Comparison of ENCODE assay signal across 8 mouse cellular contexts in the genomic region with DNA sequence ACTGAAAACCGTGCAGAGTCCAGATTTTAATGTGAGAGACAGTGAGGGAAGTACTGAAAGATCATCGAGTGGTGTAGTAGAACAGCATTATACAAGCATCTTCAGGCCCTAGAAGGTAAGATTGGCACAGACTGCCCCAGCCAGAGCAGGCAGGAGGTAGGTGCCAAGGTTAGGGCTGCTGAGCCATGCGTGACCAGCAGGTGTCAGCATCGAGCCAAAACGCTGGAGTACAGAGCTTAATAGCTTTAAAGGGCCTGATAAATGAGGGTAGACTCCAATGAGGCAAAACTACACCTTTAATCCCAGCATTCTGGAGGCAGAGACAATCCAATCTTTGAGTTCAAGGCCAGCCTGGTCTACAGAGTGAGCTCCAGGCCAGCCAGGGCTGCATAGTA. TPM values are rescaled to one million over a fixed set of nuclear protein-coding genes. Genes with fewer than 3 reads are reported as not detected.
DNase-seq lines count a peak whose midpoint lies in the region; ATAC-seq and TF ChIP-seq lines count a peak whose summit lies in the region.

No protein-coding gene starts in this region.

- ATAC-seq in Patski = peak; percentile 74

- intact Hi-C loops in left cerebral cortex, adult 2 months (cut with DNase I) = loop anchor here (1.0 to 5.0 kb wide), 3 partner anchors 32 to 140 kb away; a partner anchor contains a TSS

- peak; percentile 62 for DNase-seq in Patski (ENCODE audit: low read depth, low spot score)
- DNase-seq in cerebellum, postnatal 10 days = peak; percentile 94 to 95
- peak; percentile 81 to 85 for DNase-seq in frontal cortex, postnatal 25 days (ENCODE audit: low spot score in 2 of 2)
- DNase-seq in hindlimb bud, embryonic 11.5 days (ENCODE audit: extremely low spot score, low read depth, low spot score) = peak; percentile 54
- peak; percentile 79 to 88 for DNase-seq in left cerebral cortex, adult 2 months (ENCODE audit: extremely low spot score in 1 of 2, low spot score in 2 of 2)
- peak; percentile 87 to 94 for DNase-seq in right cerebral cortex, adult 2 months (ENCODE audit: low spot score in 2 of 2)
- peak; percentile 58 for DNase-seq in urinary bladder, postnatal 10 days (ENCODE audit: low spot score)

- peak; percentile 99 for TF ChIP-seq CTCF in Patski (IDR thresholded peaks at IDR 0.05)
- TF ChIP-seq CTCF in left cerebral cortex, adult 2 months (IDR thresholded peaks at IDR 0.05) = peak; percentile 97

- H3K27ac ChIP-seq in left cerebral cortex, adult 2 months = no peak overlapping the region

- in situ Hi-C loops in Patski (cut with MboI; ENCODE audit: low pct_unique_long_range_greater_than_20kb) = loop anchor here (5.0 to 10.0 kb wide), 3 partner anchors 70 to 262 kb away; a partner anchor contains a TSS

- H3K27me3 ChIP-seq in Patski = no peaks in the 10 kb centered on the region
- no peaks in the 10 kb centered on the region for H3K27me3 ChIP-seq in megakaryocyte, embryonic 14.5 days (replicated peaks)

- POLR2A ChIA-PET in Patski (lab: Charles Lee) = interaction anchor here (0.9 to 1.1 kb wide), 2 partner anchors 20 to 84 kb away, joined by 3 read pairs; no protein-coding TSS in a partner anchor

- H3K4me1 ChIP-seq in megakaryocyte, embryonic 14.5 days = peaks cover 43% of the 10 kb centered on the region

- no peaks in the 10 kb centered on the region for H3K9me3 ChIP-seq in megakaryocyte, embryonic 14.5 days

- CTCF ChIA-PET in Patski (lab: Charles Lee) = interaction anchor here (0.6 to 2.2 kb wide), 21 partner anchors 10 to 168 kb away, joined by 3 to 11 read pairs (median 4); a partner anchor contains a TSS

- peaks cover 29% of the 10 kb centered on the region for H3K36me3 ChIP-seq in megakaryocyte, embryonic 14.5 days (replicated peaks; ENCODE audit: low read length)

- H3K4me3 ChIP-seq in left cerebral cortex, adult 2 months = no peak overlapping the region
- H3K4me3 ChIP-seq in megakaryocyte, embryonic 14.5 days (replicated peaks) = peak overlapping the region; percentile 90

RNA-seq across cellular contexts. Expression of a gene that starts 0.5 kb away (rescaled TPM):
- 0.63 TPM for polyA plus RNA-seq in Patski (2021)
- total RNA-seq in left cerebral cortex, adult 2 months (2021) = 1 to 10 TPM; 2.5 to 2.6 TPM
- polyA plus RNA-seq in megakaryocyte, embryonic 14.5 days (2012; ENCODE audit: insufficient read depth, low replicate concordance) = 34.2 TPM in 1 of 2 replicates, not detected in the other

RNA-seq across cellular contexts. Expression of a gene that starts 8.7 kb away (rescaled TPM):
- polyA plus RNA-seq in Patski (2021) = 16.6 TPM
- 10 to 100 TPM; 13.5 to 16.1 TPM for total RNA-seq in left cerebral cortex, adult 2 months (2021)
- polyA plus RNA-seq in megakaryocyte, embryonic 14.5 days (2012; ENCODE audit: insufficient read depth, low replicate concordance) = 3.8 and 5.1 TPM in 2 replicates

RNA-seq across cellular contexts. Expression of a gene that starts 8.8 kb away (rescaled TPM):
- polyA plus RNA-seq in Patski (2021) = 54.6 TPM
- 10 to 100 TPM; 45.6 to 49.7 TPM for total RNA-seq in left cerebral cortex, adult 2 months (2021)
- 5.8 and 7.2 TPM in 2 replicates for polyA plus RNA-seq in megakaryocyte, embryonic 14.5 days (2012; ENCODE audit: insufficient read depth, low replicate concordance)

RNA-seq across cellular contexts. Expression of a gene that starts 17.6 kb away (rescaled TPM):
- 17.0 TPM for polyA plus RNA-seq in Patski (2021)
- 10 to 100 TPM; 24.8 to 26.5 TPM for total RNA-seq in left cerebral cortex, adult 2 months (2021)
- polyA plus RNA-seq in megakaryocyte, embryonic 14.5 days (2012; ENCODE audit: insufficient read depth, low replicate concordance) = 1.2 and 4.0 TPM in 2 replicates

RNA-seq across cellular contexts. Expression of a gene that starts 18.3 kb away (rescaled TPM):
- 0.44 TPM for polyA plus RNA-seq in Patski (2021)
- under 1 TPM in 1 of 2 experiments, not detected in 1; 0.82 TPM for total RNA-seq in left cerebral cortex, adult 2 months (2021)
- not detected in 2 replicates for polyA plus RNA-seq in megakaryocyte, embryonic 14.5 days (2012; ENCODE audit: insufficient read depth, low replicate concordance)
